Mouse (Mus musculus): ENCODE results near the gene Adam6a. TPM values are rescaled to one million over a fixed set of nuclear protein-coding genes. Genes with fewer than 3 reads are reported as not detected.
"Not testable (repeated sequence)": the region's sequence is repeated elsewhere in the genome, so short reads cannot be mapped to it uniquely, and the experiment has no call there.

The Adam6a gene
- total RNA-seq (2014; rRNA removed) (not detected in 2 replicates), polyA plus RNA-seq (2015; fragmentation: Nextera tagmentation; extraction: Ambion mirVana) (not detected in 2 replicates)

DNA sequence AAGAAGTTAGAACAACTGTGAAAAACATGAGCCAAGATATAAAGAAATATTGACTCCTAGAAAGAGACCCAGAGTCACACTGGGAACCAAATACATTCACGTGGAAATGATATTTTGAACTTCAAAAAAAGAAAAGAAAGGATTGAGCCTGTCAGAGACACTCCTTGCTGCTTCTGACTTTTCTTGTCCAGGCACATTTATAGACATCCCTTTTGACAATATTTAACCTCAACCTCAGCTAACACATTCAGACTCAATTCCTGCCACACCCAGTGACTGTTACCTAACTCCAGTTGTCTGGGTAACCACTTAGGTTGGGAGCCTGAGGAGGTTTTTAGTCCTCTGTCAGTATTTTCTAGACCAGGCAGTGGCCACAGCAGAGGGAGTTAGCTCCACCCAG is at the start of gene Adam6a:
TSS of gene Adam6a (plus strand) at position 301 of the 400 bp plus-strand sequence.
- H3K36me3 ChIP-seq (ENCODE audit: insufficient read depth); DNase-seq; H3K27ac ChIP-seq (ENCODE audit: low read depth, low read length); H3K9me3 ChIP-seq (ENCODE audit: low read length); H3K27me3 ChIP-seq (ENCODE audit: insufficient read depth, low read length); H3K9ac ChIP-seq; H3K4me3 ChIP-seq (ENCODE audit: low read depth, low read length); ATAC-seq; H3K4me1 ChIP-seq (ENCODE audit: insufficient read depth); H3K4me2 ChIP-seq (ENCODE audit: low read depth): not testable (repeated sequence)
- WGBS = 67% methylated on average over 1 of the region's 1 CpGs

DNA sequence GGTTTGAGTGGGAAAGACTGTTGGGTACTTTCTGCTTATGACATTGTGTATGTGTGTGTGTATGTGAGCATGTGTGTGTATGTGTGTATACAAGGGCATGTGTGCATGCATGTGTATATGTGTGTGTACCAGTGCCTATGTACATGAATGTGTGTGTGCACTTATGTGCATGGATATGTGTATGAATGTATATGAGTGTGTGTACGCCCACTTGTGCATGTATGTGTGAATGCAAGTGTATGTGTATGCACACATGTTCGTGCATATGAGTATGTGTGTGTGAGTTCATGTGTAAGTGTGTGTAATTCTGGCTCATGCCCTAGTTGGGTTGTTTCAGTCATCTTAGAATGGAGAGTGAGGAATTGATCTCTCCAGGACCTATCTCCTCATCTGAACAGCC is 17.8 kb upstream of the Adam6a start:
- WGBS = 87% methylated on average over 2 of the region's 2 CpGs
- DNase-seq (no peak), ATAC-seq (no peak)
- Histone ChIP-seq H3K27me3 (ENCODE audit: insufficient read depth, low read length) (no peaks in the 10 kb centered on the region), H3K4me1 (ENCODE audit: insufficient read depth) (no peaks in the 10 kb centered on the region), H3K9ac (no peak overlapping the region), H3K27ac (ENCODE audit: low read depth, low read length) (no peak overlapping the region), H3K36me3 (ENCODE audit: insufficient read depth) (no peaks in the 10 kb centered on the region), H3K4me2 (ENCODE audit: low read depth) (no peak overlapping the region), H3K9me3 (ENCODE audit: low read length) (peaks cover 3% of the 10 kb centered on the region; the same call in 1 of the 2 replicates), H3K4me3 (ENCODE audit: low read depth, low read length) (no peak overlapping the region)
- TF ChIP-seq CTCF (IDR thresholded peaks at IDR 0.05; ENCODE audit: low read depth) = no peak

DNA sequence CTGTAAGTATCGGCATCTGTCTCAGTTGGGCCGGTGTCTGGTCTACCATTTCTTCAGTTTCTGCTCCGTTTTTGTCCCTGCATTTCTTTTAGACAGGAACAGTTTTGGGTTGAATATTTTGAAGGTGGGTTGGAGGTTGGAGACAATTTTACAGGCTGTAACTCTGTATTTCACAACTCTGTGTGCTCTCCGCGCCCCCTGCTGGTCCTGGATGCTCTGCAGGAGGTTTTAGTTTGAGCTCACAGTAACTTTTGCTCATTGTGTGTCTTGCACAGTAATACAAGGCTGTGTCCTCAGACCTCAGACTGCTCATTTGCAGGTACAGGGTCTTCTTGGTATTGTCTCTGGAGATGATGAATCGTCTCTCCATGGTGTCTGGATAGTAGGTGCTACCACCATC is 34.5 kb downstream of the Adam6a start:
- Histone ChIP-seq H3K27me3 (ENCODE audit: insufficient read depth, low read length) (no peaks in the 10 kb centered on the region), H3K4me3 (ENCODE audit: low read depth, low read length) (no peak overlapping the region), H3K4me2 (ENCODE audit: low read depth) (no peak overlapping the region), H3K36me3 (ENCODE audit: insufficient read depth) (no peaks in the 10 kb centered on the region), H3K9me3 (ENCODE audit: low read length) (0 out of 2 replicates have a peak, but pooled peaks cover 6% of the 10 kb centered on the region), H3K27ac (ENCODE audit: low read depth, low read length) (no peak overlapping the region), H3K9ac (no peak overlapping the region), H3K4me1 (ENCODE audit: insufficient read depth) (no peaks in the 10 kb centered on the region)
- ATAC-seq = no peak
- 57% methylated on average over 6 of the region's 6 CpGs for WGBS
- no peak for DNase-seq
- no peak for TF ChIP-seq CTCF (IDR thresholded peaks at IDR 0.05; ENCODE audit: low read depth)

DNA sequence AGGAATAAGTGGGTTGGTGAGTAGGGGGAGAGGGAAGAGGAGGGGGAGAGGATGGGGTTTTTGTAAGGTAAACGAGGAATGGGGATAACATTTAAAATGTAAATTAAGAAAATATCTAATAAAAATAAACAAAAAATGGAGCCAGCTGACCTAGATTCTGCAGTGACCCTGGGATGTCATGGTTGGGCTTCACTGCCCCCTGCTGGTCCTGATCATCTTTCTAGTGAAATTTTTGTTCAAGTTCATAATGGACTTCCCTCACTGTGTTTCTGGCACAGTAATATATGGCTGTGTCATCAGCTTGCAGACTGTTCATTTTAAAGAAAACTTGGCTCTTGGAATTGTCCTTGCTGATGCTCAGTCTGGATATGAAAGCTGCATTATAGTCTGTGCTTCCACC is 44.3 kb downstream of the Adam6a start:
- Histone ChIP-seq H3K4me2 (ENCODE audit: low read depth) (no peak overlapping the region), H3K9me3 (ENCODE audit: low read length) (no peaks in the 10 kb centered on the region), H3K27me3 (ENCODE audit: insufficient read depth, low read length) (no peaks in the 10 kb centered on the region), H3K36me3 (ENCODE audit: insufficient read depth) (no peaks in the 10 kb centered on the region), H3K4me3 (ENCODE audit: low read depth, low read length) (no peak overlapping the region), H3K27ac (ENCODE audit: low read depth, low read length) (no peak overlapping the region), H3K9ac (no peak overlapping the region), H3K4me1 (ENCODE audit: insufficient read depth) (no peaks in the 10 kb centered on the region)
- TF ChIP-seq CTCF (IDR thresholded peaks at IDR 0.05; ENCODE audit: low read depth) = no peak
- ATAC-seq = no peak
- WGBS = 71% methylated on average over 1 of the region's 1 CpGs
- no peak for DNase-seq

Other genes with a start within 250 kb of the Adam6a start
- gene Adam6b, start 54.4 kb upstream of the Adam6a start, total RNA-seq (2014; rRNA removed) = not detected in 2 replicates
- gene Adam6b, start 54.4 kb upstream of the Adam6a start, polyA plus RNA-seq (2015; fragmentation: Nextera tagmentation; extraction: Ambion mirVana) = not detected in 2 replicates